Mouse (Mus musculus) lung, adult 2 months (tissue): ENCODE measurements around the gene Svs6. TPM values are rescaled to one million over a fixed set of nuclear protein-coding genes. Genes with fewer than 3 reads are reported as not detected.
"Not testable (repeated sequence)": the region's sequence is repeated elsewhere in the genome, so short reads cannot be mapped to it uniquely, and the experiment has no call there.

Experiments used
- DNase-seq: peaks from one replicate; pipeline ENCODE4 v3.0.0; 2022
- H3K4me1 ChIP-seq: fragments of 200-500 bp; 2 replicates; pipeline ENCODE4 v1.6.1; 2011; ENCODE audit warnings: low read length; ENCODE audit not compliant: control insufficient read depth, insufficient read depth
- H3K4me3 ChIP-seq: fragments of 200-500 bp; replicated peaks from 2 replicates; pipeline ENCODE3; 2011; ENCODE audit warnings: low read depth, mild to moderate bottlenecking, control low read depth, low read length; ENCODE audit errors: extremely low read depth
- CTCF ChIP-seq: fragments of 200-500 bp; IDR thresholded peaks from 2 replicates; pipeline ENCODE4 v1.5.1; 2011; ENCODE audit warnings: mild to moderate bottlenecking, low read length, control low read depth; ENCODE audit not compliant: insufficient read depth
- POLR2A ChIP-seq: fragments of 200-500 bp; IDR thresholded peaks from 2 replicates; pipeline ENCODE4 v1.6.1; 2011; ENCODE audit warnings: low read depth, mild to moderate bottlenecking, control low read depth, low read length, borderline replicate concordance; ENCODE audit errors: extremely low read depth
- WGBS: fragments of 180-500 bp; shearing (Covaris S2); methylation state at CpG from one replicate; pipeline ENCODE4 v1.1.7; 2018; 5-methylcytosine and 5-hydroxymethylcytosine counted together
- polyA plus RNA-seq: library from polyadenylated mRNA; depleted of rRNA; stranded (reverse); fragments of >200 nt; gene quantifications from 2 replicates; pipeline ENCODE4 v1.2.3, GENCODE M21; 2012; rRNA removed

Gene Svs6
- not detected in 2 replicates for polyA plus RNA-seq

- H3K4me3 ChIP-seq, H3K4me1 ChIP-seq, DNase-seq: not testable (repeated sequence)
- WGBS, result 73% methylated on average over 1 of the region's 1 CpGs
These were observed at the start of gene Svs6 for GRCm38 (mm10) chr2:164316451-164316850. Gene Svs6, plus strand, starts transcription at chr2:164316751.

GRCm38 (mm10) chr2:164278359-164278758 lies 38.2 kb upstream of the Svs6 start, which contains the start of gene Svs4:
Gene Svs4, minus strand, starts transcription at chr2:164278459.
- TF ChIP-seq CTCF (no peak), POLR2A (no peak)
- no peak for DNase-seq
- WGBS, result 83% methylated on average over 4 of the region's 4 CpGs
- H3K4me3 ChIP-seq, result no peak within 1 kb of the TSS
- H3K4me1 ChIP-seq, result no peaks in the 10 kb centered on the region

- H3K4me1 ChIP-seq, H3K4me3 ChIP-seq, DNase-seq: not testable (repeated sequence)
- WGBS, result 75% methylated on average over 1 of the region's 1 CpGs
These were observed 27.6 kb upstream of the Svs6 start, which contains the start of gene Svs3a for GRCm38 (mm10) chr2:164288968-164289367. Gene Svs3a, plus strand, starts transcription at chr2:164289268.

- no peaks in the 10 kb centered on the region for H3K4me1 ChIP-seq
- DNase-seq, result no peak
- 83% methylated on average over 5 of the region's 5 CpGs for WGBS
- TF ChIP-seq CTCF (no peak), POLR2A (no peak)
- no peak overlapping the region for H3K4me3 ChIP-seq
These were observed 4.0 kb upstream of the Svs6 start for GRCm38 (mm10) chr2:164312599-164312998.

- not testable (repeated sequence) for H3K4me1 ChIP-seq, H3K4me3 ChIP-seq, DNase-seq
These were observed 1.1 kb upstream of the Svs6 start for GRCm38 (mm10) chr2:164315460-164315859.

GRCm38 (mm10) chr2:164320983-164321382 lies 4.4 kb downstream of the Svs6 start:
- 76% methylated on average over 6 of the region's 6 CpGs for WGBS
- Histone ChIP-seq H3K4me3 (no peak overlapping the region), H3K4me1 (no peaks in the 10 kb centered on the region)
- no peak for DNase-seq
- TF ChIP-seq CTCF (no peak), POLR2A (no peak)

GRCm38 (mm10) chr2:164332440-164332839 lies 15.9 kb downstream of the Svs6 start, which contains the start of gene Svs5:
Gene Svs5, plus strand, starts transcription at chr2:164332740.
- H3K4me3 ChIP-seq, H3K4me1 ChIP-seq, DNase-seq: not testable (repeated sequence)
- 65% methylated on average over 3 of the region's 3 CpGs for WGBS

GRCm38 (mm10) chr2:164343732-164344131 lies 27.2 kb downstream of the Svs6 start:
- DNase-seq, H3K4me3 ChIP-seq, H3K4me1 ChIP-seq: not testable (repeated sequence)
- 88% methylated on average over 1 of the region's 1 CpGs for whole genome bisulfite sequencing

- not testable (repeated sequence) for H3K4me1 ChIP-seq, H3K4me3 ChIP-seq, DNase-seq
These were observed 31.1 kb downstream of the Svs6 start for GRCm38 (mm10) chr2:164347697-164348096.

- H3K4me3 ChIP-seq, result no peak overlapping the region
- no peak for DNase-seq
- H3K4me1 ChIP-seq, result no peaks in the 10 kb centered on the region
- TF ChIP-seq CTCF (no peak), POLR2A (no peak)
- WGBS, result 90% methylated on average over 3 of the region's 3 CpGs
These were observed 32.4 kb downstream of the Svs6 start for GRCm38 (mm10) chr2:164348980-164349379.

GRCm38 (mm10) chr2:164352697-164353096 lies 36.1 kb downstream of the Svs6 start:
- 71% methylated on average over 3 of the region's 3 CpGs for WGBS

More at GRCm38 (mm10) chr2:164352697-164353096, 36.1 kb downstream of the Svs6 start:
- H3K4me1 ChIP-seq, result peaks cover 3% of the 10 kb centered on the region; the same call in 1 of the 2 replicates
- TF ChIP-seq CTCF, result no peak
- no peak for TF ChIP-seq POLR2A
- DNase-seq, result no peak
- H3K4me3 ChIP-seq, result no peak overlapping the region
